In genomic region chr9:64896605-64897004, GRCm38 (mm10) we compare ENCODE assay signal across 30 mouse cellular contexts. TPM values are rescaled to one million over a fixed set of nuclear protein-coding genes. Genes with fewer than 3 reads are reported as not detected.
DNase-seq lines count a peak whose midpoint lies in the region; ATAC-seq and TF ChIP-seq lines count a peak whose summit lies in the region.
"Had no signal": no experiment of that assay in that cellular context is flagged by ENCODE, and none has a peak within 500 bp of the region (broad histone marks: within the 10 kb centered on the region; RNA-seq: fewer than 3 reads in every experiment).

No protein-coding gene starts in this region.

- intact Hi-C loops in left cerebral cortex, adult 2 months (cut with DNase I) = no loop called here
- intact Hi-C loops in left cerebral cortex, postnatal 10 days (cut with DNase I) = no loop called here

- no peak for ATAC-seq in forebrain, embryonic 14.5 days
- ATAC-seq: forebrain, embryonic 16.5 days; Patski had no signal

- no peak for TF ChIP-seq CTCF in left cerebral cortex, adult 2 months (IDR thresholded peaks at IDR 0.05)

- no peak overlapping the region for H3K4me3 ChIP-seq in left cerebral cortex, adult 2 months
- H3K4me3 ChIP-seq in forebrain, embryonic 14.5 days (ENCODE audit: low read depth, low read length) = no peak overlapping the region
- H3K4me3 ChIP-seq: embryonic facial prominence, embryonic 12.5 days; embryonic facial prominence, embryonic 15.5 days; erythroblast, embryonic 14.5 days; forebrain, embryonic 12.5 days; gastrocnemius, adult 2 months; hindbrain, embryonic 12.5 days; hindbrain, embryonic 15.5 days had no signal

- H3K27me3 ChIP-seq in forebrain, embryonic 14.5 days (replicated peaks; ENCODE audit: control insufficient read depth, insufficient read depth, low read length) = no peaks in the 10 kb centered on the region
- H3K27me3 ChIP-seq: CH12.LX; embryonic facial prominence, embryonic 12.5 days; embryonic facial prominence, embryonic 15.5 days; forebrain, embryonic 12.5 days; hindbrain, embryonic 12.5 days; hindbrain, embryonic 15.5 days; Patski had no signal

- peak overlapping the region; percentile 47; the same call in 1 of the 2 replicates for H3K27ac ChIP-seq in left cerebral cortex, adult 2 months
- H3K27ac ChIP-seq in forebrain, embryonic 14.5 days (ENCODE audit: low read depth, low read length) = no peak overlapping the region
- H3K27ac ChIP-seq: embryonic facial prominence, embryonic 12.5 days; embryonic facial prominence, embryonic 15.5 days; forebrain, embryonic 12.5 days; gastrocnemius, adult 2 months; hindbrain, embryonic 12.5 days; hindbrain, embryonic 15.5 days had no signal

- peaks cover 25% of the 10 kb centered on the region for H3K36me3 ChIP-seq in forebrain, embryonic 14.5 days (ENCODE audit: control insufficient read depth, insufficient read depth, low read length)

- no peaks in the 10 kb centered on the region for H3K4me1 ChIP-seq in forebrain, embryonic 14.5 days (ENCODE audit: control insufficient read depth, insufficient read depth, low read length)
- H3K4me1 ChIP-seq: embryonic facial prominence, embryonic 12.5 days; embryonic facial prominence, embryonic 15.5 days; forebrain, embryonic 12.5 days; hindbrain, embryonic 12.5 days; hindbrain, embryonic 15.5 days had no signal

- 86% methylated on average over 10 of the region's 10 CpGs for WGBS in forebrain, embryonic 14.5 days

- no peak overlapping the region for H3K9ac ChIP-seq in forebrain, embryonic 14.5 days (ENCODE audit: low read length)
- H3K9ac ChIP-seq: embryonic facial prominence, embryonic 12.5 days; embryonic facial prominence, embryonic 15.5 days; forebrain, embryonic 12.5 days; hindbrain, embryonic 12.5 days; hindbrain, embryonic 15.5 days had no signal

- DNase-seq in frontal cortex, adult 2 months (ENCODE audit: extremely low spot score in 1 of 2, low spot score in 1 of 2) = peak; percentile 48 to 55
- no peak for DNase-seq in frontal cortex, postnatal 25 days (ENCODE audit: low spot score in 2 of 2)
- DNase-seq in left cerebral cortex, adult 2 months (ENCODE audit: extremely low spot score in 1 of 2, low spot score in 2 of 2) = no peak
- DNase-seq in left cerebral cortex, postnatal 10 days (ENCODE audit: extremely low spot score in 1 of 2, low spot score in 2 of 2) = no peak
- peak; percentile 28 to 31 for DNase-seq in right cerebral cortex, adult 2 months (ENCODE audit: low spot score in 2 of 2)
- no peak for DNase-seq in right cerebral cortex, postnatal 25 days
- DNase-seq in forebrain, embryonic 14.5 days (ENCODE audit: low spot score) = no peak
- DNase-seq: adrenal gland, postnatal 10 days; adrenal gland, postnatal 36 days; B cell, adult 2 months; cerebellum, adult 11 months; cerebellum, adult 2 months; cerebellum, adult 9-11 months; cerebellum, postnatal 25 days; gastrocnemius, adult 2 months; gastrocnemius, postnatal 14 days; heart, adult 11 months had no signal

- no peaks in the 10 kb centered on the region for H3K9me3 ChIP-seq in forebrain, embryonic 14.5 days (replicated peaks; ENCODE audit: control insufficient read depth, low read length)
- H3K9me3 ChIP-seq: embryonic facial prominence, embryonic 12.5 days; embryonic facial prominence, embryonic 15.5 days; forebrain, embryonic 12.5 days; G1E; hindbrain, embryonic 12.5 days; hindbrain, embryonic 15.5 days had no signal

- H3K4me2 ChIP-seq in forebrain, embryonic 14.5 days (ENCODE audit: low read length) = no peak overlapping the region
- H3K4me2 ChIP-seq: embryonic facial prominence, embryonic 12.5 days; embryonic facial prominence, embryonic 15.5 days; forebrain, embryonic 12.5 days; heart, embryonic 11.5 days; hindbrain, embryonic 12.5 days; hindbrain, embryonic 15.5 days had no signal

RNA-seq across cellular contexts. Expression of gene Slc24a1, which starts 54.8 kb away (rescaled TPM):
- 0.08 and 0.14 TPM in 2 replicates for polyA plus RNA-seq in frontal cortex, adult 2 months (2012; rRNA removed)
- total RNA-seq in left cerebral cortex, adult 2 months (2021) = under 1 TPM in 1 of 2 experiments, not detected in 1; 0.07 TPM
- under 1 TPM in 1 of 2 experiments, not detected in 1; 0.21 TPM for total RNA-seq in left cerebral cortex, postnatal 10 days (2021)
- polyA plus RNA-seq in forebrain, embryonic 14.5 days (2014; fragmentation: Nextera tagmentation; extraction: Ambion mirVana) = 0.03 and 0.05 TPM in 2 replicates
- total RNA-seq: adrenal gland, adult 18-20 months; adrenal gland, postnatal 36 days; gastrocnemius, adult 2 months; hematopoietic stem cell, adult 5-6 weeks had no signal
- polyA plus RNA-seq: erythroblast, embryonic 14.5 days; G1E had no signal

Comparison
In these comparisons a context has a peak if more than half of its experiments do, and no peak if none do; other contexts are left out.
1. DNase-seq: peak in frontal cortex, adult 2 months (2 of 2) and right cerebral cortex, adult 2 months (2 of 2); none in frontal cortex, postnatal 25 days (0 of 2), left cerebral cortex, adult 2 months (0 of 2), left cerebral cortex, postnatal 10 days (0 of 2), right cerebral cortex, postnatal 25 days (single experiment) and forebrain, embryonic 14.5 days (single experiment).